Mouse (Mus musculus): ENCODE results near the gene Rnf157. TPM values are rescaled to one million over a fixed set of nuclear protein-coding genes. Genes with fewer than 3 reads are reported as not detected.

The Rnf157 gene
- polyA plus RNA-seq, 1 experiment = 7.2 TPM

DNA sequence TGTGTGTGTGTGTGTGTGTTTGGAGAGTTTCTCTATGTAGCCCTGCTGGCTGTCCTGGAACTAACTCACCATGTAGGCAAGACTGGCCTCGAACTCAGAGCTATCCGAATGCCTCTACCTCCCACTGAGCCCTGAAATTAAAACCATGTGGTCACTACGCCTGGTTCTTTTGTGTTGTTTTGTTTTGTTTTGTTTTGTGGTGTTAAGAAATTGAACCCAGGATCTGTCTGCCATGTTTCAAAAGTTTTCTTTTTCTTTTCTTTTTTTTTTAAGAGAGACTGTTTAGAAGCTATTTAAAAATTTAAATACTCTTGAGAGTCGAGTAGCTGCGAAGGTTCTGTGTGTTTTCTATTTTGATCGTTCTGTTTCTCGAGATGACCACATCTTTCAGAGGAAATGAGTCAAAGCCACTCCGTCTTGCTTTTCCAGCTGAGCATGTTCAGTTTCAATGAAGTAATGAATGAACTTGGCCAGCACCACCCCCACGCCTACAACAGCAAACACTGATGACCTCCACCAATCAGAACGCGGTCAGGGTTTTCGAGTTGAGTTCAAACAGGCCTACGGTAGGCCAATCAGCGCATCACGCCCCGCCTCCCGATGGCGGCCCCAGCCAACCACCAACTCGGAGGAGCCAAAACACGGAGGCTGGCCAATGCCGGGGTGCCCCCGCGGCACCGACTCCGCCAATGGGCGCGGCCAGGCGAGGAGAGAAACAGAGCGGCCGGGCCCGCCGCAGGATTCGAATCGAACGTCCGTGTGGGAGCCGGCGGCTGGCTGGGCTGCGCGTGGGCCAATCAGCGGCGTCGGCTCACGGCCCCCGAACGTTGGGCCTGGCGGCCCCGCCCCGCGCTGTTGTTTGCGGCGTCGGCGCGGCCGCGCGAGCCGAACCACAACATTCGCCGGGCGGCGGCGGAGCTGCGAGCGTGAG is 20.8 kb upstream of the Rnf157 start, which contains the start of gene Ubald2:
Gene Ubald2 (plus strand): TSS at position 739 of the 931 bp plus-strand sequence.
- Histone ChIP-seq H3K36me3 (ENCODE audit: control insufficient read depth, insufficient read depth, low read length) (no peaks in the 10 kb centered on the region), H3K4me1 (ENCODE audit: control insufficient read depth, insufficient read depth, low read length) (peaks cover 16% of the 10 kb centered on the region), H3K27ac (ENCODE audit: control insufficient read depth, insufficient read depth, low read depth, low read length) (peak within 1 kb of the TSS; percentile 70), H3K27me3 (ENCODE audit: control insufficient read depth, insufficient read depth, low read length) (no peaks in the 10 kb centered on the region), H3K4me3 (ENCODE audit: control insufficient read depth, low read depth, low read length) (peak within 1 kb of the TSS; percentile 89)
- no peak for TF ChIP-seq CTCF (IDR thresholded peaks at IDR 0.05; ENCODE audit: control insufficient read depth, insufficient read depth, insufficient replicate concordance, low read depth, low read length)
- no peak for TF ChIP-seq POLR2A (IDR thresholded peaks at IDR 0.05; ENCODE audit: control insufficient read depth, low read depth, low read length)

DNA sequence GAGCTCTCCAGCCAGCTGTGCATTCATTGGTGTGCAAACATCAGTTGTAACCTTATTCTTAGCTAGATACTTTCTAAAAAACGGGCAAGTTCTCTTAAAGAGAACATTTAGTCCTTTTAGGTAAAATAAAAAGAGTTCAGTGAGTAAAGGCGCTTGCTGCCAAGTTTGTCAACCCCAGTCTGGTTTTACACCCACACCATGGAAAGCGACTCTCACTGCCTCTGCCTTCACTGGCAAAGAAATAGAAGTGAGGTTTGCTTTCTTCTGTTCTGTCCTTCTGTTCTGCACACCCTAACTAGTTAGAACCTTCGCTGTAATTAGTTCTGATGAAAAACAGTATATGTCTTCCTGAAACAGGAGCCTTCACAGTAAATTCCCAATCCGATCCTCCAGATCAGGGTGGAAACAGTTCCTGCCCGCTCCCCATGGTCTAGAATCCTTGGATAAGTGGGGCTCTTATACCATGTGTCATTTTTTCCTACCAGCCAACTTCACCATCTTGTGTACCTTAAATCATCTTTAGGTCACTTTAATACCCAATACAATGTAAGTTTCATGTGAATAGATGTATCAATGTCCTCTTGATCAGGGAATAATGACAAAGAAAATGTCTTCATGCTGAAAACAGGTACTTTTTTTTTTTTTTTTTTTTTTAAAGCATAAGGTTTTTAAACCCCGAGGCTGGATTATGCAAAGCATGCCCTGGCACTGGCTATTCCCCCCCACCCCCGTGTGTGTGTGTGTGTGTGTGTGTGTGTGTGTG is 19.9 kb upstream of the Rnf157 start:
- H3K4me1 ChIP-seq (ENCODE audit: control insufficient read depth, insufficient read depth, low read length) = peaks cover 16% of the 10 kb centered on the region
- no peak overlapping the region; the same call in 1 of the 2 replicates for H3K4me3 ChIP-seq (ENCODE audit: control insufficient read depth, low read depth, low read length)
- no peak for TF ChIP-seq POLR2A (IDR thresholded peaks at IDR 0.05; ENCODE audit: control insufficient read depth, low read depth, low read length)
- no peak for TF ChIP-seq CTCF (IDR thresholded peaks at IDR 0.05; ENCODE audit: control insufficient read depth, insufficient read depth, insufficient replicate concordance, low read depth, low read length)
- H3K36me3 ChIP-seq (ENCODE audit: control insufficient read depth, insufficient read depth, low read length) = no peaks in the 10 kb centered on the region
- H3K27ac ChIP-seq (ENCODE audit: control insufficient read depth, insufficient read depth, low read depth, low read length) = no peak overlapping the region
- no peaks in the 10 kb centered on the region for H3K27me3 ChIP-seq (ENCODE audit: control insufficient read depth, insufficient read depth, low read length)

DNA sequence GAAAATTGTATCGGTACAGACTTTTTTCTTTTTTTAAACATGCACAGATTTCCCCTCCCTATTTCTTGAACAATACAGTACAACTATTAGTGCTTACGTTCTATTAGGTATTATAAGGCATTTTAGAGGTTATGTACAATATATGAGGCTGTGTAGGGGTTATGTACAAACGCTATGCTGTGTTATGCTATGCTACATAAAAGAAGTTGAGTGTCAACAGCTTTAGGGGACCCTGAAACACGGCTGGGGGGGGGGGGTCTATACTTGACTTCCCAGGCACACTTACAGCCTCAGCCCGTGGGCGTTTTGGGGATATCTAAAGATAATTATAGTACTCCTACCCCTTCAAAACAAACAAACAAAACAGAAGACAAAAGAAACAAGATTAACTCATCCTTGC is 19.3 kb upstream of the Rnf157 start:
- Histone ChIP-seq H3K36me3 (ENCODE audit: control insufficient read depth, insufficient read depth, low read length) (no peaks in the 10 kb centered on the region), H3K4me1 (ENCODE audit: control insufficient read depth, insufficient read depth, low read length) (peaks cover 16% of the 10 kb centered on the region), H3K27ac (ENCODE audit: control insufficient read depth, insufficient read depth, low read depth, low read length) (no peak overlapping the region), H3K4me3 (ENCODE audit: control insufficient read depth, low read depth, low read length) (no peak overlapping the region), H3K27me3 (ENCODE audit: control insufficient read depth, insufficient read depth, low read length) (no peaks in the 10 kb centered on the region)
- TF ChIP-seq POLR2A (IDR thresholded peaks at IDR 0.05; ENCODE audit: control insufficient read depth, low read depth, low read length) (no peak), CTCF (IDR thresholded peaks at IDR 0.05; ENCODE audit: control insufficient read depth, insufficient read depth, insufficient replicate concordance, low read depth, low read length) (no peak)

DNA sequence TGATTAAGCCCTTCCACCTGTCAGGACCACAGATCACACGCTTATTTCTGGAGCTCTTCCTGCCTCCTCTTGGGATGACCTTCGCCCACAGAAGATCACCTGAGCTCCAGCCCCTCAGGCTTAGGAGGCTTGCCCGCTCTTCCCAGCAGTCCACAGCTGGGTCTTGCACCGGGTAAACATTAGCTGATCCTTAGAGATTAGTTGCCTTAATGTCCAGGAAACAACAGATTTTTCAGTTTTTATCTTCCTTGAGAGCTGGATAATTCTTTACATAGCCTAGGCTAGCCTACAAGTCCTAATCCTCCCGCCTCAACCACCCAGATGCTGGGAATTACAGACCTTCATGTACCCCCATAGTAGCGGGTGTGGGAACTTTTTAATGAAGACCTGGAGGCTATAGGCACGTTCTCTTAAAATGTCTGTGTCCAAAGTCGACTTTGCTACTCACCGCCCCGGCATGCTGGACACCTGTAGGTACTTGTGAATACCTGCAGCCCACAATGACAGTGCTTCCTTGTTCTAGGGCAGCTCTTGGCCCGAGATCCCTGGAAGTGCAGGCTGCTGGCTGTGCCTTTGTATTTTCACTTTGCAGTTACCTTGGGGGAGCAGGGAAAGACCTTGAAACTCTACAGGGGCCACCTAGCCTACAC is 18.7 kb upstream of the Rnf157 start:
- Histone ChIP-seq H3K4me3 (ENCODE audit: control insufficient read depth, low read depth, low read length) (no peak overlapping the region), H3K36me3 (ENCODE audit: control insufficient read depth, insufficient read depth, low read length) (no peaks in the 10 kb centered on the region), H3K4me1 (ENCODE audit: control insufficient read depth, insufficient read depth, low read length) (peaks cover 16% of the 10 kb centered on the region), H3K27ac (ENCODE audit: control insufficient read depth, insufficient read depth, low read depth, low read length) (no peak overlapping the region), H3K27me3 (ENCODE audit: control insufficient read depth, insufficient read depth, low read length) (no peaks in the 10 kb centered on the region)
- TF ChIP-seq POLR2A (IDR thresholded peaks at IDR 0.05; ENCODE audit: control insufficient read depth, low read depth, low read length) (no peak), CTCF (IDR thresholded peaks at IDR 0.05; ENCODE audit: control insufficient read depth, insufficient read depth, insufficient replicate concordance, low read depth, low read length) (no peak)

DNA sequence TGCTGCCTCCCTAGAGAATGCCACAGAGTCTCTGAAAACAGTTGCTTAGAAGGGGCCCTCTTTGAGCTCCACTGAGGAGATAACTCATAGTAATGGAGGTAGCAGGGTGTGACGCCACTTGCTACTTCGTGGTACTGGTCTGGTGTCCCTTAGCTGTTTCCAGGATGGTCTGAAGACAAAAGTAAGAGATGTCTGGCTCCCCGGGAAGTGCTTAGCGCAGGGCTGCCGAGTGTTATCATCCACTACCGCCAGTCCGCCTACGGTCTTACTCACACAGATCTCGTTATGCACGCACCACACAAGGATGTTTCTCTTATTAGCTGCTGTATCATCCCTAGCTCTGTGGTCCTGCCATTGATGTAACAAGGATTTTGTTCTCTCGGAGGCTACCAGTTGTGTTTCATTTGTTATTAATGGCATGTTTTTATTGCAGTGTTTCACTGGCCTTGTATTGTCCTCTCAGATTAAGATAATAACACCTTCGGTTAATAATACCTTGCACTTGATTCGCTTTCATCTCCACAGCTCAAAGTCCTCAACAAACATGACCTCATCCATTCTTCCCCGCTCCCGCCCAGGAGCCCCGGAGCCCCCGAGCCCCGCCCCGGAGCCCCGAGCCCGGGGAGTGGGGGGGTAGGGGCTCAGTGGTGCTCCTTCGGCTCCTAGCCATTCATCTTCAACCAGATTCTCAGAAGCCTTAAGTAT is 18.0 kb upstream of the Rnf157 start:
- Histone ChIP-seq H3K27me3 (ENCODE audit: control insufficient read depth, insufficient read depth, low read length) (no peaks in the 10 kb centered on the region), H3K36me3 (ENCODE audit: control insufficient read depth, insufficient read depth, low read length) (no peaks in the 10 kb centered on the region), H3K4me1 (ENCODE audit: control insufficient read depth, insufficient read depth, low read length) (peaks cover 16% of the 10 kb centered on the region), H3K4me3 (ENCODE audit: control insufficient read depth, low read depth, low read length) (no peak overlapping the region), H3K27ac (ENCODE audit: control insufficient read depth, insufficient read depth, low read depth, low read length) (no peak overlapping the region)
- no peak for TF ChIP-seq CTCF (IDR thresholded peaks at IDR 0.05; ENCODE audit: control insufficient read depth, insufficient read depth, insufficient replicate concordance, low read depth, low read length)
- TF ChIP-seq POLR2A (IDR thresholded peaks at IDR 0.05; ENCODE audit: control insufficient read depth, low read depth, low read length) = no peak

DNA sequence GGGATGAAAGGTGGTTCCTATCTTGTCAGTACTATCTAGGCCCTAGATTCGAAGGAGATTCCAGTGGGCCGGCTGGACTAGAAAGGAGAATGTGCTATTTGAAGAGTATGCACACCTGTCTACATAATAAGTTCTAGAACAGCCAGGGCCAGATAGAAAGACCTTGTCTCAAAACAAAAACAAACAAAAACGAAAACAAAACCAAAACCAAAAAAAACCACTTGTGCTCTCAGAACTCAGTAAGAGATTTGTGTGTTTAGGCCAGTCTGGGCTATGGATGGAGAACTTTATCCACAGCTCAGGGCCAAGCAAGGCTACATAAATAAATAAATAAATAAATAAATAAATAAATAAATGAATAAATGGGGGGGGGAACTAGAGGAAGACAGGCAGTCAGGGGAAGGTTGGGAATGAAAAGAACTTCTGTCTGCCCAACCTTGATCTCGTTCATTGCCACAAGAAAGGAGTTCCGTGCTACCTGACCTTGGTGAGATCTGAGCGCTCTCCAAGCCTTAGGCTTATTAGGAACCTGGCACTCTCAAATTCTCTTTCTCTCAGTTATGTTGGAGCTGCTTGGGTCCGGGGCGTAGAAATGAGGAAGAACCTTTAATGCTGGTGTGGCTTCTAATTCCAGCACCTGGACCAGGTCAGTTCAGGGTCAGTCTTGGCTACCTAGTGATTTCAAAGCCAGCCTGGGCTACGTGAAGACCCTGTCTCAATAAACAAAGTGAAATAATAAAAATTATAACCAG is 17.2 kb upstream of the Rnf157 start:
- H3K4me3 ChIP-seq (ENCODE audit: control insufficient read depth, low read depth, low read length) = no peak overlapping the region

More for the DNA sequence above, 17.2 kb upstream of the Rnf157 start:
- Histone ChIP-seq H3K27ac (ENCODE audit: control insufficient read depth, insufficient read depth, low read depth, low read length) (0 out of 2 replicates have a peak overlapping the region, but pooled peaks have one; percentile 60), H3K27me3 (ENCODE audit: control insufficient read depth, insufficient read depth, low read length) (no peaks in the 10 kb centered on the region), H3K36me3 (ENCODE audit: control insufficient read depth, insufficient read depth, low read length) (no peaks in the 10 kb centered on the region), H3K4me1 (ENCODE audit: control insufficient read depth, insufficient read depth, low read length) (peaks cover 15% of the 10 kb centered on the region)
- TF ChIP-seq POLR2A (IDR thresholded peaks at IDR 0.05; ENCODE audit: control insufficient read depth, low read depth, low read length) (no peak), CTCF (IDR thresholded peaks at IDR 0.05; ENCODE audit: control insufficient read depth, insufficient read depth, insufficient replicate concordance, low read depth, low read length) (no peak)
